10 mouse cellular contexts compared by ENCODE assay signal in genomic region chr7:126643244-126643617, GRCm38 (mm10). TPM values are rescaled to one million over a fixed set of nuclear protein-coding genes. Genes with fewer than 3 reads are reported as not detected.
A peak's percentile ranks its signal among the peaks of the same experiment; 100 is the strongest.
DNase-seq lines count a peak whose midpoint lies in the region; TF ChIP-seq lines count a peak whose summit lies in the region.
"Not testable (repeated sequence)": the region's sequence is repeated elsewhere in the genome, so short reads cannot be mapped to it uniquely, and the experiment has no call there.
"Had no signal": no experiment of that assay in that cellular context is flagged by ENCODE, and none has a peak within 500 bp of the region (broad histone marks: within the 10 kb centered on the region; RNA-seq: fewer than 3 reads in every experiment).

No protein-coding gene starts in this region.

- dilution Hi-C loops in CH12.LX (cut with MboI; ENCODE audit: extremely low pct_ligation_motif_present, extremely low pct_unique_long_range_greater_than_20kb, low sequenced_read_pairs): not testable (repeated sequence)

- peaks cover 13 to 43% of the 10 kb centered on the region in 2 experiments for H3K4me1 ChIP-seq in CH12.LX (ENCODE audit: control insufficient read depth in 1 of 2, insufficient read depth in 2 of 2)
- H3K4me1 ChIP-seq in liver, adult 2 months (ENCODE audit: control insufficient read depth, insufficient read depth, low read length): not testable (repeated sequence)

- not testable (repeated sequence) for H3K4me2 ChIP-seq in CH12.LX (ENCODE audit: insufficient read depth, low read depth, poor library complexity, severe bottlenecking)

- H3K9ac ChIP-seq in CH12.LX (ENCODE audit: insufficient read depth, low read depth); liver, adult 2 months (ENCODE audit: low read depth, low read length): not testable (repeated sequence)

- H3K27ac ChIP-seq in CH12.LX (ENCODE audit: insufficient read depth, low read depth); liver, adult 2 months (replicated peaks; ENCODE audit: insufficient read depth, low read depth, low read length): not testable (repeated sequence)

- DNase-seq in CH12.LX (ENCODE audit: extremely low read depth): peak; percentile 51
- DNase-seq in adrenal gland, postnatal 10 days: peak; percentile 65
- peak; percentile 18 to 27 for DNase-seq in cerebellum, postnatal 36 days
- DNase-seq in heart, adult 8-10 months (ENCODE audit: low spot score): peak; percentile 54
- DNase-seq in kidney, adult 9 months: peak; percentile 63
- peak; percentile 63 for DNase-seq in liver, adult 2 months (ENCODE audit: extremely low read depth, low read depth, low spot score)
- DNase-seq in lung, postnatal 4 days: peak; percentile 37 to 72
- DNase-seq in thymus, postnatal 0 days (ENCODE audit: low spot score): peak; percentile 57

- in situ Hi-C loops in CH12.LX (cut with MboI; ENCODE audit: low pct_ligation_motif_present, low pct_unique_long_range_greater_than_20kb, low sequenced_read_pairs): loop anchor here (5.0 to 10.0 kb wide), 2 partner anchors 49 to 472 kb away; no protein-coding TSS in a partner anchor

- TF ChIP-seq EP300 in CH12.LX (IDR thresholded peaks at IDR 0.05; ENCODE audit: low read length): not testable (repeated sequence)

- not testable (repeated sequence) for TF ChIP-seq POLR2A in CH12.LX (IDR thresholded peaks at IDR 0.05; ENCODE audit: low read depth, low read length); liver, adult 2 months (IDR thresholded peaks at IDR 0.05; ENCODE audit: extremely low read depth, insufficient read depth, low read length)

- WGBS in liver, adult 2 months: 7% methylated on average over 3 of the region's 3 CpGs

- not testable (repeated sequence) for H3K4me3 ChIP-seq in CH12.LX (replicated peaks in 1 of 3; ENCODE audit: low read depth in 2 of 3, low read length in 2 of 3, poor library complexity in 1 of 3); liver, adult 2 months (ENCODE audit: insufficient read depth, low read depth, low read length)

- peak in 1 of 2 experiments; percentile 76; a peak in 2 of 4 replicates for TF ChIP-seq CTCF in CH12.LX (conservative IDR thresholded peaks at IDR 0.05 in 1 of 2, IDR thresholded peaks at IDR 0.05 in 1 of 2; ENCODE audit: low read depth in 2 of 2, low read length in 2 of 2)
- peak; percentile 50 for TF ChIP-seq CTCF in liver, adult 2 months (IDR thresholded peaks at IDR 0.05; ENCODE audit: low read depth, low read length)

- not testable (repeated sequence) for H3K9me3 ChIP-seq in CH12.LX (replicated peaks; ENCODE audit: low read length)

- not testable (repeated sequence) for H3K79me2 ChIP-seq in CH12.LX (replicated peaks; ENCODE audit: control insufficient read depth, extremely low read depth, insufficient read depth, poor library complexity, severe bottlenecking); liver, adult 2 months (ENCODE audit: control insufficient read depth, insufficient read depth, low read length)

- not testable (repeated sequence) for H3K27me3 ChIP-seq in CH12.LX (replicated peaks); liver, adult 2 months (ENCODE audit: control insufficient read depth, insufficient read depth, low read length)

- H3K36me3 ChIP-seq in CH12.LX (replicated peaks in 1 of 2; ENCODE audit: control insufficient read depth in 1 of 2, insufficient read depth in 1 of 2, low read length in 1 of 2); liver, adult 2 months (ENCODE audit: control insufficient read depth, insufficient read depth, low read length): not testable (repeated sequence)

- TF ChIP-seq RAD21 in CH12.LX (IDR thresholded peaks at IDR 0.05; ENCODE audit: low read depth, low read length): peak; percentile 38

TF ChIP-seq in CH12.LX, 34 proteins besides CTCF, POLR2A, EP300 and RAD21:
- TF ChIP-seq MYC (IDR thresholded peaks at IDR 0.05; ENCODE audit: low read depth, low read length): peak; percentile 82
- peak; percentile 48 for TF ChIP-seq SMC3 (IDR thresholded peaks at IDR 0.05; ENCODE audit: low read depth, low read length)
- TF ChIP-seq TBP (conservative IDR thresholded peaks at IDR 0.05; ENCODE audit: low read depth, low read length): peak; percentile 95
- 0 out of 2 replicates have a peak, but pooled peaks have one; percentile 17 for TF ChIP-seq IRF4 (IDR thresholded peaks at IDR 0.05; ENCODE audit: low read depth, low read length)
- 0 out of 2 replicates have a peak, but pooled peaks have one; percentile 29 for TF ChIP-seq MAFK (IDR thresholded peaks at IDR 0.05; ENCODE audit: insufficient replicate concordance, low read length)

RNA-seq across cellular contexts. Expression of gene Sgf29, which starts 5.9 kb away (rescaled TPM):
- total RNA-seq in CH12.LX (2012; rRNA removed) (45.9 and 55.6 TPM in 2 replicates), CH12.LX (2014; rRNA removed) (20.5 and 31.7 TPM in 2 replicates)
- 70.0 and 71.7 TPM in 2 replicates for polyA plus RNA-seq in CH12.LX (2012; ENCODE audit: insufficient read length, low read depth)
- total RNA-seq in adrenal gland, postnatal 10 days (2021): 10 to 100 TPM; 31.3 to 46.9 TPM
- total RNA-seq in heart, adult 8-10 months (2022): 10 to 100 TPM; 21.6 to 26.2 (median 24.9) TPM
- 7.7 and 10.7 TPM in 2 replicates for total RNA-seq in liver, adult 2 months (2014; rRNA removed)
- 34.7 and 54.2 TPM in 2 replicates for polyA plus RNA-seq in liver, adult 2 months (2012; rRNA removed)
- polyA plus RNA-seq in thymus, postnatal 0 days (2015; fragmentation: Nextera tagmentation; extraction: Ambion mirVana): 62.2 and 72.9 TPM in 2 replicates

RNA-seq across cellular contexts. Expression of gene Nupr1, which starts 12.6 kb away (rescaled TPM):
- total RNA-seq in CH12.LX (2012; rRNA removed) (4.9 and 13.9 TPM in 2 replicates), CH12.LX (2014; rRNA removed) (5.5 and 6.4 TPM in 2 replicates)
- 12.5 and 13.5 TPM in 2 replicates for polyA plus RNA-seq in CH12.LX (2012; ENCODE audit: insufficient read length, low read depth)
- 10 to 100 TPM; 14.9 to 19.9 TPM for total RNA-seq in adrenal gland, postnatal 10 days (2021)
- total RNA-seq in heart, adult 8-10 months (2022): 1 to 10 TPM; 3.5 to 5.3 (median 4.7) TPM
- total RNA-seq in liver, adult 2 months (2014; rRNA removed): 3.0 and 3.2 TPM in 2 replicates
- 1.2 TPM in 2 replicates for polyA plus RNA-seq in liver, adult 2 months (2012; rRNA removed)
- polyA plus RNA-seq in thymus, postnatal 0 days (2015; fragmentation: Nextera tagmentation; extraction: Ambion mirVana): 15.1 and 16.4 TPM in 2 replicates

RNA-seq across cellular contexts. Expression of gene Sult1a1, which starts 33.0 kb away (rescaled TPM):
- total RNA-seq in CH12.LX (2012; rRNA removed) (0.17 and 0.34 TPM in 2 replicates), CH12.LX (2014; rRNA removed) (0.80 and 0.87 TPM in 2 replicates)
- 0.87 and 1.4 TPM in 2 replicates for polyA plus RNA-seq in CH12.LX (2012; ENCODE audit: insufficient read length, low read depth)
- total RNA-seq in adrenal gland, postnatal 10 days (2021): 100 to 1,000 TPM in 1 of 2 experiments, 10 to 100 TPM in 1; 53.9 to 125 TPM
- total RNA-seq in heart, adult 8-10 months (2022): 10 to 100 TPM; 18.6 to 38.7 (median 31.5) TPM
- total RNA-seq in liver, adult 2 months (2014; rRNA removed): 661 and 727 TPM in 2 replicates
- 566 and 586 TPM in 2 replicates for polyA plus RNA-seq in liver, adult 2 months (2012; rRNA removed)
- 8.5 and 11.0 TPM in 2 replicates for polyA plus RNA-seq in thymus, postnatal 0 days (2015; fragmentation: Nextera tagmentation; extraction: Ambion mirVana)

RNA-seq across cellular contexts. Expression of gene Il27, which starts 48.5 kb away (rescaled TPM):
- not detected in 2 replicates for total RNA-seq in CH12.LX (2012; rRNA removed)
- total RNA-seq in CH12.LX (2014; rRNA removed): not detected in 2 replicates
- polyA plus RNA-seq in CH12.LX (2012; ENCODE audit: insufficient read length, low read depth): 0.31 TPM in 1 of 2 replicates, not detected in the other
- not detected for total RNA-seq in adrenal gland, postnatal 10 days (2021)
- total RNA-seq in heart, adult 8-10 months (2022): not detected
- total RNA-seq in liver, adult 2 months (2014; rRNA removed): not detected in 2 replicates
- 0.31 TPM in 1 of 2 replicates, not detected in the other for polyA plus RNA-seq in liver, adult 2 months (2012; rRNA removed)
- 0.54 and 0.85 TPM in 2 replicates for polyA plus RNA-seq in thymus, postnatal 0 days (2015; fragmentation: Nextera tagmentation; extraction: Ambion mirVana)
- polyA plus RNA-seq: heart, embryonic 16.5 days; neural tube, embryonic 12.5 days had no signal

RNA-seq across cellular contexts. Expression of gene Bola2, which starts 52.0 kb away (rescaled TPM):
- total RNA-seq in CH12.LX (2012; rRNA removed) (136 and 155 TPM in 2 replicates), CH12.LX (2014; rRNA removed) (60.4 and 72.8 TPM in 2 replicates)
- polyA plus RNA-seq in CH12.LX (2012; ENCODE audit: insufficient read length, low read depth): 341 and 353 TPM in 2 replicates
- total RNA-seq in adrenal gland, postnatal 10 days (2021): 10 to 100 TPM; 67.6 to 81.0 TPM
- total RNA-seq in heart, adult 8-10 months (2022): 10 to 100 TPM; 52.4 to 70.4 (median 56.4) TPM
- 15.6 and 20.5 TPM in 2 replicates for total RNA-seq in liver, adult 2 months (2014; rRNA removed)
- 35.6 and 37.7 TPM in 2 replicates for polyA plus RNA-seq in liver, adult 2 months (2012; rRNA removed)
- polyA plus RNA-seq in thymus, postnatal 0 days (2015; fragmentation: Nextera tagmentation; extraction: Ambion mirVana): 154 and 155 TPM in 2 replicates

Comparison
In these comparisons a context has a peak if more than half of its experiments do, and no peak if none do; other contexts are left out.
1. RNA of gene Sult1a1, which starts 33.0 kb away (total RNA-seq): 661 to 727 TPM in liver, adult 2 months, 53.9 to 125 TPM in adrenal gland, postnatal 10 days and 18.6 to 38.7 TPM in heart, adult 8-10 months; 0.17 to 0.87 TPM in CH12.LX; every median in the first group is over 10 times any median in the second.
2. Peak in every context shown above with its lines, with median percentiles within 50 percentile points of each other: DNase-seq.